Mouse (Mus musculus) brain, embryonic 14.5 days (tissue): ENCODE results near the gene Trim17.
A peak's percentile ranks its signal among the peaks of the same experiment; 100 is the strongest.

Experiments used
- CTCF ChIP-seq: fragments of 200-500 bp; IDR thresholded peaks from 2 replicates; pipeline ENCODE4 v1.5.1; 2012; ENCODE audit warnings: inconsistent platforms, mild to moderate bottlenecking, moderate library complexity, borderline replicate concordance; ENCODE audit not compliant: insufficient read depth, insufficient read length; ENCODE audit errors: extremely low read depth
- POLR2A ChIP-seq: fragments of 200-500 bp; IDR thresholded peaks from 2 replicates; pipeline ENCODE4 v1.6.1; 2012; ENCODE audit warnings: mild to moderate bottlenecking, inconsistent platforms, borderline replicate concordance; ENCODE audit not compliant: poor library complexity, insufficient read depth, insufficient read length, severe bottlenecking; ENCODE audit errors: extremely low read depth

- peak; percentile 55; the same call in 1 of the 2 replicates for TF ChIP-seq CTCF
- TF ChIP-seq POLR2A: no peak
Observed at GRCm38 (mm10) chr11:58916879-58917744, 37.4 kb upstream of the Trim17 start.
